In the genomic region with DNA sequence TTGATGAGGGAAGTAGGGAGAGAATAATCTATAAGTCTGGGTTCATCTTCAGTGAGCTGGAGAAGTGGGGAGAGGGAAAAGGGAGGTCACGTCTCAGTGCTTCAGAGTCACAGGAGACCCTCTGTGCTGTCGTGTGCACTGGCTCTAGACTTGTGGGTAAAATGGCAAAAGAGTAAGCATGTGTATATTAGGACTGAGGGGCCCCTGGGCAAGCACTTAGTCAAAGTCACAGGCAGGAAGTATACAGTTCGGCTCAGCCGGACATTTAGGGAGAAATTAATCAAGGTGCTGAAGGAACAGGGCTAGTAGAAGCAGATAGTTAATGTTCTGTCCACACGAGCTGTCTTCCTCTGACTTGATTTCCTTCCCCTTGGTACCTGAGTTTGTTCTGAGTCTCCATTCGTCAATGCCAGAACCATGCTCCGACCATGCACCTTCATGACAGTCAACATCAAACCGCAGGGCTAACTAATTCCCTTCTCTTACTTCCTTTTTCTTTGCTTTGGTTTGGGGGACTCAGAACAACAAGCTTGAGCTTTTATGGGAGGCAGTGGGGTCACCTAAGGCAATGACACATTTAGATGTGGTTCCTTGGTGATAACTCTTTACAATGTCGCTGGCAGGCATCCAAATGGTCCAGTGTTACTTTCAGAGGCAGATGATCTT, we compare ENCODE assay signal across 27 mouse cellular contexts.
DNase-seq lines count a peak whose midpoint lies in the region; ATAC-seq and TF ChIP-seq lines count a peak whose summit lies in the region.
"Had no signal": no experiment of that assay in that cellular context is flagged by ENCODE, and none has a peak within 500 bp of the region (broad histone marks: within the 10 kb centered on the region; RNA-seq: fewer than 3 reads in every experiment).

No protein-coding gene starts in this region.

- H3K4me1 ChIP-seq in kidney, postnatal 0 days (replicated peaks; ENCODE audit: insufficient read depth, low read length) = no peaks in the 10 kb centered on the region
- peaks cover 4% of the 10 kb centered on the region; the same call in 1 of the 2 replicates for H3K4me1 ChIP-seq in kidney, adult 2 months (ENCODE audit: control insufficient read depth, insufficient read depth, low read length)
- H3K4me1 ChIP-seq: embryonic facial prominence, embryonic 10.5 days; forebrain, embryonic 15.5 days; heart, embryonic 12.5 days; midbrain, embryonic 12.5 days; neural tube, embryonic 15.5 days; stomach, embryonic 15.5 days had no signal

- H3K27ac ChIP-seq in kidney, postnatal 0 days = no peak overlapping the region
- H3K27ac ChIP-seq in kidney, adult 2 months (ENCODE audit: insufficient read depth, low read depth, low read length) = no peak overlapping the region
- H3K27ac ChIP-seq: embryonic facial prominence, embryonic 10.5 days; forebrain, embryonic 15.5 days; hindbrain, postnatal 0 days; layer of hippocampus, adult 2 months; midbrain, embryonic 12.5 days; neural tube, embryonic 15.5 days; stomach, embryonic 15.5 days had no signal

- TF ChIP-seq CTCF in kidney, postnatal 0 days (IDR thresholded peaks at IDR 0.05; ENCODE audit: low read depth) = no peak
- TF ChIP-seq CTCF in kidney, adult 2 months (conservative IDR thresholded peaks at IDR 0.05; ENCODE audit: insufficient read depth, insufficient read length, low read depth, low read length) = no peak

- peak; percentile 19 for DNase-seq in kidney, postnatal 0 days (ENCODE audit: low spot score)
- no peak for DNase-seq in kidney, adult 2 months
- DNase-seq in testis, postnatal 10 days (ENCODE audit: low spot score) = peak; percentile 45
- no peak for DNase-seq in testis, postnatal 14 days (ENCODE audit: low spot score)
- DNase-seq in cerebellum, postnatal 10 days = no peak
- DNase-seq in urinary bladder, postnatal 10 days (ENCODE audit: low spot score) = no peak
- DNase-seq: adrenal gland, postnatal 36 days; cerebellum, adult 9-10 months; gastrocnemius, postnatal 14 days; heart, adult 18-20 months; heart, postnatal 10 days; layer of hippocampus, postnatal 36 days; lung, postnatal 10 days; right cerebral cortex, postnatal 25 days; thymus, adult 2 months; thymus, postnatal 4 days had no signal

- no peaks in the 10 kb centered on the region for H3K36me3 ChIP-seq in kidney, postnatal 0 days (ENCODE audit: insufficient read depth, low read length)
- H3K36me3 ChIP-seq in kidney, adult 2 months (ENCODE audit: control insufficient read depth, insufficient read depth, low read length) = no peaks in the 10 kb centered on the region
- H3K36me3 ChIP-seq: embryonic facial prominence, embryonic 10.5 days; forebrain, embryonic 15.5 days; heart, embryonic 12.5 days; midbrain, embryonic 12.5 days; neural tube, embryonic 15.5 days; stomach, embryonic 15.5 days had no signal

- H3K4me2 ChIP-seq in kidney, postnatal 0 days (ENCODE audit: low read length) = no peak overlapping the region
- H3K4me2 ChIP-seq: forebrain, embryonic 15.5 days; heart, embryonic 12.5 days; midbrain, embryonic 12.5 days; neural tube, embryonic 15.5 days; stomach, embryonic 15.5 days had no signal

- 14% methylated on average over 9 of the region's 9 CpGs for WGBS in kidney, postnatal 0 days
- WGBS in kidney, adult 2 months = 38% methylated on average over 9 of the region's 9 CpGs

- no peak for TF ChIP-seq POLR2A in kidney, adult 2 months (IDR thresholded peaks at IDR 0.05; ENCODE audit: low read depth, low read length)

- no peaks in the 10 kb centered on the region for H3K27me3 ChIP-seq in kidney, postnatal 0 days (ENCODE audit: insufficient read depth, low read length)
- no peaks in the 10 kb centered on the region for H3K27me3 ChIP-seq in kidney, adult 2 months (replicated peaks; ENCODE audit: control insufficient read depth, insufficient read depth, low read length)
- H3K27me3 ChIP-seq: CH12.LX; forebrain, embryonic 15.5 days; heart, embryonic 12.5 days; midbrain, embryonic 12.5 days; neural tube, embryonic 15.5 days; stomach, embryonic 15.5 days had no signal

- no peak overlapping the region for H3K9ac ChIP-seq in kidney, postnatal 0 days (ENCODE audit: low read depth, low read length)
- H3K9ac ChIP-seq: forebrain, embryonic 15.5 days; heart, embryonic 12.5 days; midbrain, embryonic 12.5 days; neural tube, embryonic 15.5 days; stomach, embryonic 15.5 days had no signal

- no peak overlapping the region for H3K4me3 ChIP-seq in kidney, postnatal 0 days (replicated peaks; ENCODE audit: low read depth, low read length)
- no peak overlapping the region for H3K4me3 ChIP-seq in kidney, adult 2 months (ENCODE audit: insufficient read depth, low read depth, low read length)
- H3K4me3 ChIP-seq: embryonic facial prominence, embryonic 10.5 days; forebrain, embryonic 15.5 days; heart, embryonic 12.5 days; layer of hippocampus, adult 2 months; midbrain, embryonic 12.5 days; neural tube, embryonic 15.5 days; stomach, embryonic 15.5 days had no signal

- no peak for ATAC-seq in kidney, postnatal 0 days (replicated peaks; ENCODE audit: low FRiP score, low read depth)
- peak; percentile 76 to 81 for ATAC-seq in hematopoietic stem cell, adult 5-6 weeks (replicated peaks in 1 of 2; ENCODE audit: insufficient read depth in 1 of 2, low FRiP score in 2 of 2, low TSS enrichment in 1 of 2, low read depth in 1 of 2, poor library complexity in 2 of 2, severe bottlenecking in 2 of 2)
- ATAC-seq: forebrain, embryonic 15.5 days; hindbrain, postnatal 0 days; intestine, embryonic 16.5 days had no signal

- H3K9me3 ChIP-seq in kidney, postnatal 0 days (replicated peaks; ENCODE audit: low read length) = no peaks in the 10 kb centered on the region
- H3K9me3 ChIP-seq: embryonic facial prominence, embryonic 10.5 days; forebrain, embryonic 15.5 days; heart, embryonic 12.5 days; midbrain, embryonic 12.5 days; neural tube, embryonic 15.5 days; stomach, embryonic 15.5 days had no signal

Comparison
In these comparisons a context has a peak if more than half of its experiments do, and no peak if none do; other contexts are left out.
1. DNase-seq: peak in kidney, postnatal 0 days (single experiment) and testis, postnatal 10 days (single experiment); none in kidney, adult 2 months (single experiment), testis, postnatal 14 days (single experiment), cerebellum, postnatal 10 days (0 of 2) and urinary bladder, postnatal 10 days (single experiment).